Mouse (Mus musculus) liver, embryonic 12.5 days (tissue): ENCODE data around the gene Comt. TPM values are rescaled to one million over a fixed set of nuclear protein-coding genes. Genes with fewer than 3 reads are reported as not detected.

ENCODE experiments used
- ATAC-seq: fragments of 200-750 bp; cut with Nextera tagmentation; 2 replicates; pipeline ENCODE4 v1.8.0; 2017; ENCODE audit warnings: moderate number of reproducible peaks, mild to moderate bottlenecking, moderate library complexity
- H3K27ac ChIP-seq: fragments of 300-500 bp; sonication (generic); 2 replicates; pipeline ENCODE4 v1.5.1; 2016; ENCODE audit warnings: mild to moderate bottlenecking
- H3K27me3 ChIP-seq: fragments of 300-500 bp; sonication (generic); replicated peaks from 2 replicates; pipeline ENCODE4 v1.6.1; 2016; ENCODE audit warnings: mild to moderate bottlenecking, moderate library complexity
- H3K36me3 ChIP-seq: fragments of 300-500 bp; sonication (generic); 2 replicates; pipeline ENCODE4 v1.6.1; 2016; ENCODE audit warnings: mild to moderate bottlenecking, moderate library complexity
- H3K4me1 ChIP-seq: fragments of 300-500 bp; sonication (generic); 2 replicates; pipeline ENCODE4 v1.6.1; 2016
- H3K4me2 ChIP-seq: fragments of 300-500 bp; sonication (generic); 2 replicates; pipeline ENCODE4 v1.6.1; 2016; ENCODE audit warnings: mild to moderate bottlenecking, moderate library complexity
- H3K4me3 ChIP-seq: fragments of 300-500 bp; sonication (generic); 2 replicates; pipeline ENCODE4 v1.5.1; 2016; ENCODE audit warnings: mild to moderate bottlenecking, moderate library complexity
- H3K9ac ChIP-seq: fragments of 300-500 bp; sonication (generic); 2 replicates; pipeline ENCODE4 v1.6.1; 2016; ENCODE audit warnings: mild to moderate bottlenecking, moderate library complexity
- H3K9me3 ChIP-seq: fragments of 300-500 bp; sonication (generic); replicated peaks from 2 replicates; pipeline ENCODE4 v1.6.1; 2016; ENCODE audit warnings: mild to moderate bottlenecking, moderate library complexity
- WGBS: fragments of 180-500 bp; shearing (Covaris S2); methylation state at CpG from one replicate; pipeline ENCODE4 v1.1.7; 2016; ENCODE audit not compliant: insufficient replicate concordance; 5-methylcytosine and 5-hydroxymethylcytosine counted together
- polyA plus RNA-seq: library from polyadenylated mRNA; unstranded; fragments of >200 nt; fragmentation: Nextera tagmentation; extraction: Ambion mirVana; gene quantifications from 2 replicates; pipeline ENCODE4 v1.2.1, GENCODE M21; 2016

The Comt gene
- polyA plus RNA-seq, 1 experiment from 2014 or later: 120 TPM

DNA sequence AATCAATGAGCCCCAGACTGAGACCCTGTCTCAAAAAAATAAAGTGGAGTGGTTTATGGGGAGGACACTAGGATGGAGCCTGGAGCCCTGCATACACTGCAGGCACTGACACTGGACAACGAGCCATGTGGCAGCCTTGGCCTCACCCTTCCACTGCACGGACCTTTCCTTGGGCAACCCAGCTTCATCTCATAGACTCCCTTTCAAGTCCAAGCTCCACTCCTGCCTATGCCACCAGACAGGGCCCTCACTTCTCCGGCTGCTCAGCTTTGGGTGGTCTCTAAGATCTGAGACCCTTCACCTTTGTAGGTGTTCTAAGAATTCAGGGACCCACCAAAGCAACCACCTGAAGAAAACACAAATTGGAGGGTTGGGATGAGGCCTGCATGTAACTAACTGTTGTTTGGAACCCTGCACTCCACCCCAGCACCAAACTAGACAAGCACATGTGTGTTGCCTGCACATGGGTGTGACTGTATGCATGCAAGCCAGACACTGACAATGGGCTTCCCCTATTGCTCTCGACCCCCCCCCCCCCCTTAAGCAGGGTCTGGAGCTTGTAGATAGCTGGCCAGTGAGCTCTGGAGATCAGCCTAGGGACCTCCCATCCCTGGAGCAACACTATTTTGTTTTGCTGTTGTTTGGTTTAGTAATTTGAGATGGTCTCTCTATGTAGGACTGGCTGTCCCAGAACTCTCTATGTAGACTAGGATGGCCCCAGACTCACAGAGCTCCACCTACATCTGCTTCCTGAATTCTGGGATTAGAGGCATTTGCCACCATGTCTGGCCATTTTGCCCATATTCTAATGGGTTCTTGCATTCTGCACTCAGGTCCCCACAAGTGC lies 7.7 kb downstream of the Comt start:
- peak overlapping the region; percentile 89 for H3K27ac ChIP-seq
- no peaks in the 10 kb centered on the region for H3K9me3 ChIP-seq
- H3K36me3 ChIP-seq: peaks cover 83% of the 10 kb centered on the region
- H3K27me3 ChIP-seq: no peaks in the 10 kb centered on the region
- peaks cover 75% of the 10 kb centered on the region for H3K4me1 ChIP-seq
- ATAC-seq: peak; percentile 87
- WGBS: 61% methylated on average over 4 of the region's 4 CpGs
- 0 out of 2 replicates have a peak overlapping the region, but pooled peaks have one; percentile 1 for H3K4me3 ChIP-seq
- H3K4me2 ChIP-seq: peak overlapping the region; percentile 51
- peak overlapping the region; percentile 39 for H3K9ac ChIP-seq

DNA sequence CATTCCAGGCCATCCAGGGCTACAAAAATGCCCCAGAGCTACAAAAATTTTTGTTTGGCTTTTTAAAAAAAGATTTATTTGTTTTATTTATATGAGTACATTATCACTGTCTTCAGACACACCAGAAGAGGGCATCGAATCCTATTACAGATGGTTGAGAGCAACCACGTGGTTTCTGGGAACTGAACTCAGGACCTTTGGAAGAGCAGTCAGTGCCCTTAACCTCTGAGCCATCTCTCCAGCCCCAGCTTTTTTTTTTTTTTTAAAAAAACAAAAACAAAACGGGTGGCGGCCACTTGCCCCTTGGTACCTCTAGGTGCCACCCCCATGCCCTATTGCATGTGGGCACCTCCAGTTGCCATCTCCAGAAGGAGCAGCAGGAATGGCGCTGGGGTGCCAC lies 9.2 kb downstream of the Comt start:
- ATAC-seq: no peak
- Histone ChIP-seq H3K27me3 (no peaks in the 10 kb centered on the region), H3K27ac (peak overlapping the region; percentile 89; the same call in 1 of the 2 replicates), H3K9ac (peak overlapping the region; percentile 14; the same call in 1 of the 2 replicates), H3K4me3 (no peak overlapping the region), H3K36me3 (peaks cover 83% of the 10 kb centered on the region), H3K4me2 (no peak overlapping the region), H3K4me1 (peaks cover 78% of the 10 kb centered on the region), H3K9me3 (no peaks in the 10 kb centered on the region)
- WGBS: 85% methylated on average over 5 of the region's 5 CpGs

DNA sequence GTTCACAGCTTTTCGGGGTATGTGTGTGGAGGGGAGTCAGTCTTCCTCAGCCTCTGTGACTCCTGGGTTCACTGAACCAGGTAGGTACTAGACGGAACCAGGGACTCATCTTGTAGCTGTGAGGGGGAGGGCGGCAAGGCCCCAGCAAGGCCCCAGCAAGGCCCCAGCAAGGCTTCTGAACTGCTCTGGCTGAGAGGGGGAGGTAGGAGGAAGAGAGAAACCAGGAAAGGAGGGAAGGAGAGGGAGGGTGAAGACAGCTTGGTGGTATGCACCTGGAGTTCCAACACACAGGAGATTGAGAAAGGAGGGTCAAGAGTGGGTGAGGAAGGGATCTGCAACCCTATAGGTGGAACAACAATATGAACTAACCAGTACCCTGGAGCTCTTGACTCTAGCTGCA lies 9.8 kb downstream of the Comt start:
- no peaks in the 10 kb centered on the region for H3K27me3 ChIP-seq
- H3K4me3 ChIP-seq: no peak overlapping the region
- H3K9ac ChIP-seq: no peak overlapping the region
- H3K36me3 ChIP-seq: peaks cover 83% of the 10 kb centered on the region
- no peak for ATAC-seq
- H3K4me2 ChIP-seq: no peak overlapping the region
- no peak overlapping the region for H3K27ac ChIP-seq
- 87% methylated on average over 3 of the region's 3 CpGs for WGBS
- peaks cover 75% of the 10 kb centered on the region for H3K4me1 ChIP-seq
- no peaks in the 10 kb centered on the region for H3K9me3 ChIP-seq

DNA sequence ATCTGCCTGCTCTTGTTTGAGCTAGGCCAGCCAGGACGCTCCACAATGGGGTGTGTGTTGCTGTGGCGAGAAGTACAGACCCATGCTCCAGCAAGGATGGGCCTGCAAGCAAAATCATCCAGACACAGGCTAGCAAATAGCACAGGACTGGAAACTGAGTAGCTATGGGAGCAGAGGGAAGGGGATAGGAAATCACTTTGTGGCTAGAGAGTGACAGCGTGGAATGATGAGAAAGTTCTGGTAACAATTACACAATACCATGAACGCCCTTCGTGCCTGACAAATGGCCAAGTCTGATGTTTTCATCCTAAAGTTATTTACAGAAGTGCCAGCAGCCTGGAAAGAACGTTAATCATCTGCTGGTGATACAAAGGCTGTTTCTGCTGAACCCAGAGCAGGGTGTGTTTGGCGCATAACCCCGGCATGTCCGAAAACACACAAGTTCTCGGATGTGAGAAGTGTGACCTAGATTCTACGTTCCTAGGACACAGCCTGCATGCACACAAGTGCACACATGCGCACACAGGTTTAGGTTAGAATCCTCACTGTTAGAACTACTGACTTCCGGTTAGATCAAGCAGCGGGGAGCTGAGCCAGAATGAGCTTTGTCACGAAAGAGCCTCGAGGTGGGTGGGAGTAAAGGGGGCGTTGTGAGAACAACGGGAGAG lies 10.4 kb downstream of the Comt start:
- Histone ChIP-seq H3K9me3 (no peaks in the 10 kb centered on the region), H3K4me3 (no peak overlapping the region), H3K9ac (no peak overlapping the region), H3K27ac (no peak overlapping the region), H3K4me2 (no peak overlapping the region), H3K4me1 (peaks cover 69% of the 10 kb centered on the region), H3K36me3 (peaks cover 84% of the 10 kb centered on the region), H3K27me3 (no peaks in the 10 kb centered on the region)
- WGBS: 84% methylated on average over 18 of the region's 18 CpGs
- ATAC-seq: no peak

DNA sequence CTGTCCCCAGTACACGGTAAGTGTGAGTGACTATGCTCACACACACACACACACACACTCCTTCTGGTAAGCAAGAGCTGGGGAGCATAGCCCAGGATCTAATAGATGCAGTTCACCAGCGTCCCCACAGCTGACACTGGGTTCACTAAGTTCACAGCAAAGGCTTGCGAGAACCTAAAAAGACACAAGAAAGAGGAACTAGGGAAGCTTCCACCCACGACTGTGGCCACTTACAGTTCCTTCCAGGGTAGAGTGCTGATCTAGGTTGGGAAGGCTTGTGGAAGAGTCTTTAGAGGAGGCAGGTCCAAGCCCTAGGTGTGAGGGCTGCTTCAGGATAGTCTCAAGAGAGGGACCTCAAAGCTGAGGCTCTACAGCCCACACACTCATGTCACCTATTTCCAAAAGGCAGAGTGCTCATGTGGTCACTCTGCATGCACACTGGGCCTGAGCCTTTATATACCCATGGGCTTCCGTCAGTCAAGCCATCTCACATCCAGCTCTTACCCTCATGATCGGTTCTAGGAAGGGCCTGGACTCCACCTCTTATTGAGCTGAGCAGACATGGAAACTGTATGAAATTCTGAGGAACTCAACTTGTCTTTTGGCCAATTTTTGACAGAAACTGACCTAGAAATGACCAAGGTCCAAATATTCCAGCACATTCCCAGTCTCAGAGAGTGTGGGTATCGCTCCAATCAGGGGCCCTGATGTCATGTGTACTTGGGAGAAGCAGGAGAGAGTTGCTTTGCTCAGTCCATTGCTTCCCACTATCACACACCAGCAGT lies 13.4 kb downstream of the Comt start:
- Histone ChIP-seq H3K4me3 (no peak overlapping the region), H3K36me3 (peaks cover 96% of the 10 kb centered on the region), H3K4me1 (peaks cover 40% of the 10 kb centered on the region), H3K9me3 (no peaks in the 10 kb centered on the region), H3K9ac (no peak overlapping the region), H3K27ac (peak overlapping the region; percentile 38), H3K4me2 (no peak overlapping the region), H3K27me3 (no peaks in the 10 kb centered on the region)
- 73% methylated on average over 7 of the region's 7 CpGs for WGBS
- ATAC-seq: no peak

DNA sequence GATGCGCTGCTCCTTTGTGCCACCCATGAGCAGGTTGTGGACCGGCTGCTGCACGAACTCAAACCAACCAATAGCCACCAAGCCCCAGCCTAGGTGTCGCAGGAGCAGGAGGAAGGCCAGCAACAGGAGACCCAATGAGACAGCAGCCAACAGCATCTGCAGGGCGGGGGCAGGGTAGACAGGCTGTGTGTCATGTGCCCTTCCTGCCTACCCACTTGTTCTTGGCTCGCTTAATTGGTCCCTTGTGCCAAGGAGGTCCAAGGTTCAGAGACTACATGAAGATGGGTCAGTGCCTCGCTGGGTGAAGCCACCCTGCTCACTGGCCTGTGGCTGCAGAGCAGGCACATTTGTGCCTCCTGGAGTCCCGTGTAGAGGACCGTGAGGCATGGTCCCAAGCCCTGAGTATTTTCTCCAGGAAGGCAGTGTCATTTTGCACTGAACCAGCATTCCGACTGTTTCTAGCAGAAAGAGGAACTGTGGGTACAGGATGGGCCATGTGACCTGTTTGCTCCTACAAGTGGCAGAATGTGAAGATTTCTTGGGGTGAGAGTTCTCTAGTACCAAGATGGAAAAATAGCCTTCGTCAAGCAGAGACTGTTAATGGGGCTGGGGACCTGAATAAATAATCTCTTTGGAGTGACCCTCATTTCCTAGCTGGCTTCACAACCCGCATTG lies 14.7 kb downstream of the Comt start:
- no peak for ATAC-seq
- Histone ChIP-seq H3K36me3 (peaks cover 95% of the 10 kb centered on the region), H3K9me3 (no peaks in the 10 kb centered on the region), H3K27ac (no peak overlapping the region), H3K9ac (no peak overlapping the region), H3K4me2 (no peak overlapping the region), H3K27me3 (no peaks in the 10 kb centered on the region), H3K4me1 (peaks cover 30% of the 10 kb centered on the region), H3K4me3 (no peak overlapping the region)
- 78% methylated on average over 12 of the region's 12 CpGs for WGBS

DNA sequence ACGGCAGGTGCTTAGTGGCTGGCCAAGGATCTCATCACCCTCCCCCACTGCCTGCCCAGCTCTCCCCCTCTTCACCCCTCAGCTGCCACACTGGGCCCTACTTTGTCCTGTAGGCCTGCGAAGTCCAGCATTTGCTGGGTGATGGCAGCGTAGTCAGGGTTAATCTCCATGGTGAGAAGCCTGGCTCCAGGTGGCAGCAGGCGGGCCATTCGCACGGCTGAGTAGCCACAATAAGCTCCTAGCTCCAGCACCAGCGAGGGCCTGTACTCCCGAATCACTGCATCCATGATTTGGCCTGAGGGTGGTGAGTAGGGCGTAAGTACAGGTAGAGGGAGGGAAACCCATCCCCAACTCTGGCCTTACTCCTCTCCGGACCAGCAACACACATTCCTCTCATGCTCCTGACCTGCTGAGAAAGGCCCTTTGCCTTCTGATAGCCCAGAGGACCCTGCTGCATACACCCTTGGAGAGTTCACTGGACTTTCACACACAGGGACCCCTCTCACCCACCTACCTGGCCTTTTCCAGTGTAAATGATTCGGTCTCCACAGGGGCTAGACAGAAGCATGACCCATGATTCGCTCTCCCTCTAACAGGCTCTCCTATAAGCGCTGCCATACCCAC lies 15.5 kb downstream of the Comt start:
- no peak for ATAC-seq
- Histone ChIP-seq H3K4me2 (no peak overlapping the region), H3K4me3 (no peak overlapping the region), H3K4me1 (peaks cover 27% of the 10 kb centered on the region), H3K9me3 (no peaks in the 10 kb centered on the region), H3K27ac (no peak overlapping the region), H3K36me3 (peaks cover 93% of the 10 kb centered on the region), H3K9ac (no peak overlapping the region), H3K27me3 (no peaks in the 10 kb centered on the region)
- 93% methylated on average over 13 of the region's 13 CpGs for WGBS

DNA sequence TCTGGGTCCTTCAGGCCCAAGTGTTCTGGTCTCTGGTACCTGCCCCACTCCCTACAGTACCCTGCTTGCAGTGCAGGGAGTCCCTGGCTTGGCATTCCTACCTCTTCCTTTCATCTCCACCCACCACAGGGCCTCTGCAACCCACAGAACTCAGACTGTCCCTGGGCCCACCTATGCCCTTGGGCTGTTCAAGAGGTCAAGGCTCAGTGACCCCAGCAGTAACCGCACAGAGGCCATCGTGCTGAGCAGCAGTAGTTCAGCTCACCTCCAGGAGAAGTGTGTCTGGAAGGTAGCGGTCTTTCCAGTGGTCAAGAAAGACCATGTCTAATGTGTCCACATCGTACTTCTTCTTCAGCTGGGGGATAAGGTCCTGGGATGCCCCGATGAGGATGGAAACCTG lies 16.2 kb downstream of the Comt start:
- H3K36me3 ChIP-seq: peaks cover 88% of the 10 kb centered on the region
- H3K27ac ChIP-seq: 0 out of 2 replicates have a peak overlapping the region, but pooled peaks have one; percentile 27
- H3K9me3 ChIP-seq: no peaks in the 10 kb centered on the region
- no peak overlapping the region for H3K4me2 ChIP-seq
- 87% methylated on average over 5 of the region's 5 CpGs for WGBS
- peaks cover 28% of the 10 kb centered on the region for H3K4me1 ChIP-seq
- no peak for ATAC-seq
- H3K9ac ChIP-seq: no peak overlapping the region
- H3K4me3 ChIP-seq: no peak overlapping the region
- no peaks in the 10 kb centered on the region for H3K27me3 ChIP-seq

DNA sequence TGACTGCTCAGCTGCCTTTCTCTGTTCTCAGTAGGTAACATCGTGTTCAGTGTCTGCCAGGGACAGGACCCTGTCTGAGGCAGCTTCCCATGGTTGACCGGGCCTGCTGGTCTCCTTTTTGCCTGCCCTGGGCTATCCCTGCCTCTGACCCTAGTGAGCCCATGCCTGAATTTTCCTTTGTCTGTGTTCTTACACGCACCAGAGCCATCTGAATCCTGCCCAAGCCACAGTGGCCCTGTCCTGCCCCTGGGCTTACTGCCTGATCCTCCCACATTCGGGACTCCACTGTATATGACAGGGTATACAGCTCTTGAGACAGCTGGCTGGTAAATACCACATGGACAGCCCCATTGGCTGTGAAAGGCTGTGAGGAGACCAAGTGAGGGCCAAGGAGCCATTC lies 16.9 kb downstream of the Comt start:
- Histone ChIP-seq H3K27ac (peak overlapping the region; percentile 27; the same call in 1 of the 2 replicates), H3K9me3 (no peaks in the 10 kb centered on the region), H3K9ac (no peak overlapping the region), H3K4me2 (no peak overlapping the region), H3K4me1 (peaks cover 32% of the 10 kb centered on the region), H3K36me3 (peaks cover 91% of the 10 kb centered on the region), H3K27me3 (no peaks in the 10 kb centered on the region), H3K4me3 (no peak overlapping the region)
- 79% methylated on average over 4 of the region's 4 CpGs for WGBS
- ATAC-seq: no peak

DNA sequence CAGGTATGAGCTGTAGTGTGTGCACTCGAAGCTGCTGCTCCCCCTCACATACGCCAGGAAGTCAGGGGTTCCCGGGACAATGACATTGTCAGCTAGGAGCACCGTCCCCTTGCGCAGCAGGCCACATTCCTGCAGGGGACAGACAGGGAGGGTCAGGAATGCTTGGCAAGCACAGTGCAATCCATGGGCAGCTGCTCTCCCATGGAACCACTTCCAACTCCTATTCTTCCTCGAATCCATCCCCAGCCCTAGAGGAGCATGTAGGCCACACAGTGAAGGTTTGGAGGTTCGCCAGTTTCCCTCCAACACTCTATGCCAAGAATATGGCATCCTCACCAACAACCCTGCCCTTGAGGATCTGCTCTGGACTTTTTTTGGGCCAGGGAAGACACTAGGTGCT lies 18.7 kb downstream of the Comt start:
- 84% methylated on average over 7 of the region's 7 CpGs for WGBS
- H3K4me1 ChIP-seq: peaks cover 23% of the 10 kb centered on the region
- H3K4me2 ChIP-seq: no peak overlapping the region
- 0 out of 2 replicates have a peak overlapping the region, but pooled peaks have one; percentile 22 for H3K27ac ChIP-seq
- no peaks in the 10 kb centered on the region for H3K27me3 ChIP-seq
- ATAC-seq: no peak
- no peak overlapping the region for H3K4me3 ChIP-seq
- H3K36me3 ChIP-seq: peaks cover 91% of the 10 kb centered on the region
- no peak overlapping the region for H3K9ac ChIP-seq
- H3K9me3 ChIP-seq: no peaks in the 10 kb centered on the region

DNA sequence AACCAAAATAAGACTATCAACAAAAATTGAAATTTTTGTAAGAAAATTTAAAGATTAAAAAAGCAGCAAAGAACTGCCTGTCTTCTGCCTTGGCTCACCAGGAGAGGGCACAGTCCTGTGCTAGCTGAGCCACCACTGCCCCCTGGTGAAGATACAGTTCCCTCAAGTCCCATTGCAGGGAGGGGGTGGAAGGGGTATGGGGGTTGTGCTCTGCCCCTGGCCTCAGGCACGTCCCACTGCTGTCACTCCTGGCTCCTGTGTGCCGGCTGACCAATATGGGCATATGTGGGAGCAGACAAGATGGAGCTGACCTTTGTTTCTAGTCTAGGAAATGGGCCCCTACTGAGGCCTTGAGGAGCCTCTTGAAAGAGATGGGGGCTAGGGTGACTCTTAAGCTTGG lies 20.4 kb downstream of the Comt start:
- Histone ChIP-seq H3K27me3 (no peaks in the 10 kb centered on the region), H3K36me3 (peaks cover 83% of the 10 kb centered on the region), H3K4me2 (no peak overlapping the region), H3K9ac (no peak overlapping the region), H3K9me3 (no peaks in the 10 kb centered on the region), H3K4me3 (no peak overlapping the region), H3K4me1 (peaks cover 16% of the 10 kb centered on the region), H3K27ac (0 out of 2 replicates have a peak overlapping the region, but pooled peaks have one; percentile 22)
- peak; percentile 67 for ATAC-seq
- WGBS: 11% methylated on average over 2 of the region's 2 CpGs
